Mouse (Mus musculus) bone marrow macrophage, adult 2 months (primary cell): ENCODE measurements around the gene Znrd1as.

Experiments used
- CTCF ChIP-seq: IDR thresholded peaks from 2 replicates; pipeline ENCODE4 v1.5.1; 2012; ENCODE audit warnings: low read depth, mild to moderate bottlenecking, low read length, moderate library complexity
- POLR2A ChIP-seq: IDR thresholded peaks from 2 replicates; pipeline ENCODE4 v1.6.1; 2012; ENCODE audit warnings: mild to moderate bottlenecking, low read depth, low read length, borderline replicate concordance

DNA sequence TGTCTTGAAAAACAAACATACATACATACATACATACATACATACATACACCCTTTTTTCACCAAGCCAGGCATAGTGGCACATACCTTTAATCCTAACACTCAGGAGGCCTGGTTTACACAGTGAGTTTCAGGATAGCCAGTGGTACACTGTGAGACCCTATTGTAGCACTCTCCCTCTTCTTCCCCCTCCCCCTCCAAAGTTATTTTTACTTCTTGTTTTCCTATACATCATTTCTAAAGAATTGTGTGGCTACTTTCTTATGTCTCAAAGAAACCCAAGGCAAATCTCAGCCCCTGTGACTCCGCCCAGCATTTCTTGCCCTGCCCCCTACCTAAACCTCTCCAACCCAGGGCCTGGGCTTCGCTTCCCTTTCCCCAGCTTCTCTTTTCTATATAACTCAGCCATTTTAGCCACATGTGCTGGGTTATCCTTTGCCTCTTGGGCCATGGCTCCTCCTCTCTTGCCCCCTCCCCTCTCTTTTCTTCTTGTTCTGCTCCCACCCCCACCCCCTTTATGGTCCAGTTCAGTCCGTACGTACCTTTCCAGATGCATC is 35.5 kb downstream of the Znrd1as start:
- TF ChIP-seq POLR2A, result no peak
- TF ChIP-seq CTCF, result no peak
